Mouse (Mus musculus) liver, adult 2 months (tissue): ENCODE measurements around the gene Casr.

ENCODE experiments used
- CTCF ChIP-seq: fragments of 200-500 bp; IDR thresholded peaks from 2 replicates; pipeline ENCODE4 v1.5.1; 2011; ENCODE audit warnings: low read depth, low read length, control low read depth
- POLR2A ChIP-seq: fragments of 200-500 bp; IDR thresholded peaks from 2 replicates; pipeline ENCODE4 v1.6.1; 2011; ENCODE audit warnings: low read length, control low read depth; ENCODE audit not compliant: insufficient read depth; ENCODE audit errors: extremely low read depth

DNA sequence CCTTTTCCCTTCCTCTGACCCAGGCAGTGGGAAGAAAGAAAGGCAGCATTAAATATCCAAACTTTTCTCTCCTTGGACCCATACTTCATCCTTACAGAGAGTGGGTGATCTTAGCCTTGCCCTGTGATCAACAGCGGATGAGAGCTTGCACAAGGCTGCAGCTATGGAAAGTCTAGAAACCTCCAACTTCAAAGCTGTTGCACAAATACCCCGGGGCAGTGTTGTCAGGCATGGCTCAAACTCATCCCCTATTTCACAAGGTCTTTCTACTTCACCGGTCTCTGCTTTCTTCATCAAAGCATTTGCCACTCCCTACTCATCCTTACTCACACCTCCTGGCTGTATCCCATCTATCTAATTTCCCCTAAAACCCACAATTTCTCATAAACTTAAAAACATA, 96.5 kb downstream of the Casr start:
- no peak for TF ChIP-seq CTCF
- TF ChIP-seq POLR2A, result no peak
